Mouse (Mus musculus) lung, adult 2 months (tissue): ENCODE measurements at regions not wholly inside any gene's neighbourhood (a gene's known extent, or its start where the extent isn't known, plus 50 kb on each side); places are given as distances from the start of the nearest gene placed in this dataset.

Source experiments
- CTCF ChIP-seq: fragments of 200-500 bp; IDR thresholded peaks from 2 replicates; pipeline ENCODE4 v1.5.1; 2011; ENCODE audit warnings: mild to moderate bottlenecking, low read length, control low read depth; ENCODE audit not compliant: insufficient read depth
- POLR2A ChIP-seq: fragments of 200-500 bp; IDR thresholded peaks from 2 replicates; pipeline ENCODE4 v1.6.1; 2011; ENCODE audit warnings: low read depth, mild to moderate bottlenecking, control low read depth, low read length, borderline replicate concordance; ENCODE audit errors: extremely low read depth

DNA sequence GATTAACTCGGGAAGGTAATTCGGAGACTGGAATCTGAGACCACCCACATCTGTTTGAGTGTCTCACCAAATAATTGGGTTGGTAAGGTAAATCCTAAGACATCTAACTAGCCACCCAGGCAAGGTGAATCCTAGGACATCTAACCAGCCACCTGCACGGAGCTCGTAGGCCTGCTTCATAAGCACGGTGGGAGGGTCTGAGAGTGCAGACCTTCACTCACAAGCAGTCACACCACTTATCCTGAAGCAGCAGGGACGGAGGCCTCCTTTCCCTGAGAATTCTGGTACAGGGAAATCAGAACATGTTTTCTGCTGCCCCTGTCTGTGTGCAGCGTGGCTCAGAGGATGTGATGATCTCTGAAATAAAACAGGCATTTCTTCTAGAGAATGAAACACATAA is 206.5 kb downstream of the Zfp326 start:
- TF ChIP-seq CTCF (no peak), POLR2A (no peak)
